Mouse (Mus musculus) ES-Bruce4 (cell line): ENCODE results near the gene Pakap.

Source experiments
- CTCF ChIP-seq: IDR thresholded peaks from one replicate; pipeline ENCODE4 v1.8.1; 2011; ENCODE audit warnings: low read depth, low read length
- POLR2A ChIP-seq: IDR thresholded peaks from one replicate; pipeline ENCODE4 v1.8.1; 2011; ENCODE audit warnings: low read length; ENCODE audit not compliant: insufficient read depth

GRCm38 (mm10) chr4:57640222-57640621 lies 72.2 kb downstream of the Pakap start:
- no peak for TF ChIP-seq CTCF
- TF ChIP-seq POLR2A: no peak
